Mouse (Mus musculus) neural tube, embryonic 11.5 days (tissue): ENCODE results near the gene Krt80. TPM values are rescaled to one million over a fixed set of nuclear protein-coding genes. Genes with fewer than 3 reads are reported as not detected.

Experiments
- ATAC-seq: fragments of 200-750 bp; cut with Nextera tagmentation; 2 replicates; pipeline ENCODE4 v1.8.0; 2017; ENCODE audit warnings: moderate number of reproducible peaks, mild to moderate bottlenecking, moderate TSS enrichment, moderate library complexity; ENCODE audit not compliant: insufficient read depth, low FRiP score, low TSS enrichment
- DNase-seq: peaks from one replicate; pipeline ENCODE4 v3.0.0-alpha.2; 2015; ENCODE audit warnings: low spot score
- H3K27ac ChIP-seq: fragments of 300-500 bp; sonication (generic); 2 replicates; pipeline ENCODE4 v1.5.1; 2014; ENCODE audit warnings: low read depth, mild to moderate bottlenecking, low read length
- H3K27me3 ChIP-seq: fragments of 300-500 bp; sonication (generic); 2 replicates; pipeline ENCODE4 v1.6.1; 2014; ENCODE audit warnings: mild to moderate bottlenecking, low read length, mixed read lengths; ENCODE audit not compliant: control insufficient read depth, insufficient read depth
- H3K36me3 ChIP-seq: fragments of 300-500 bp; sonication (generic); 2 replicates; pipeline ENCODE4 v1.6.1; 2014; ENCODE audit warnings: mild to moderate bottlenecking, low read length, moderate library complexity, mixed read lengths; ENCODE audit not compliant: control insufficient read depth, insufficient read depth
- H3K4me1 ChIP-seq: fragments of 300-500 bp; sonication (generic); 2 replicates; pipeline ENCODE4 v1.6.1; 2014; ENCODE audit warnings: low read length, mixed read lengths; ENCODE audit not compliant: control insufficient read depth, insufficient read depth
- H3K4me2 ChIP-seq: fragments of 300-500 bp; sonication (generic); 2 replicates; pipeline ENCODE4 v1.6.1; 2014; ENCODE audit warnings: low read depth, mild to moderate bottlenecking, moderate library complexity
- H3K4me3 ChIP-seq: fragments of 300-500 bp; sonication (generic); 2 replicates; pipeline ENCODE4 v1.5.1; 2014; ENCODE audit warnings: low read depth, low read length
- H3K9ac ChIP-seq: fragments of 300-500 bp; sonication (generic); 2 replicates; pipeline ENCODE4 v1.6.1; 2014; ENCODE audit warnings: mild to moderate bottlenecking, low read length
- H3K9me3 ChIP-seq: fragments of 300-500 bp; sonication (generic); 2 replicates; pipeline ENCODE4 v1.6.1; 2016; ENCODE audit warnings: low read length; ENCODE audit not compliant: control insufficient read depth
- WGBS: fragments of 180-500 bp; shearing (Covaris S2); extraction: QIAGEN DNeasy Blood & Tissue Kit; methylation state at CpG from one replicate; pipeline ENCODE4 v1.1.7; 2014; 5-methylcytosine and 5-hydroxymethylcytosine counted together
- polyA plus RNA-seq: library from polyadenylated mRNA; unstranded; fragments of >200 nt; fragmentation: Nextera tagmentation; extraction: Ambion mirVana; gene quantifications from 2 replicates; pipeline ENCODE4 v1.2.1, GENCODE M21; 2014

The Krt80 gene
- polyA plus RNA-seq, 1 experiment from 2014 or later: not detected

GRCm38 (mm10) chr15:101382811-101383210 is 12.8 kb upstream of the Krt80 start:
- no peak for ATAC-seq
- WGBS: 87% methylated on average over 11 of the region's 11 CpGs

DNA sequence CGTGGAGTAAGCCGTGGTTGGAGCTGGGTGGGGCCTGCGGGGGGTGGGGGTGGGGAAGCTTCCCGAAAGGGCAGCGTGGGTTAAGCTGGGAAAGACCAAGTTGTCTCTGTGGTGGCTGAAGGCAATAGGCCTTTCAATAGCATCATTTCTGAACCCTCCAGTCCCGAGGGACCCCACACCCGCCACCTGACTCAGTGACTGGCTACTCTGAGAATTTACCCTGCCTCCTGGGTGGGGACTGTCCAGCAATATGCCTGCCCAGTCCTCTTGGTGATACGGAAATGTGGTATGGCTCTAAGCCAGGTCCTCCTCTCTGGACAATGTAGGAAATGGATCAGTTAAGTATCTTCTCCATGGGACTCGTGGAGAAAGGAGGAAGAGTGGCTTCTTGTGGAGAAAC is 11.8 kb upstream of the Krt80 start:
- ATAC-seq: no peak
- H3K4me3 ChIP-seq: no peak overlapping the region
- WGBS: 73% methylated on average over 9 of the region's 9 CpGs

More at GRCm38 (mm10) chr15:101382811-101383210, 12.8 kb upstream of the Krt80 start:
- Histone ChIP-seq H3K9me3 (no peaks in the 10 kb centered on the region), H3K4me3 (no peak overlapping the region), H3K27me3 (no peaks in the 10 kb centered on the region), H3K36me3 (no peaks in the 10 kb centered on the region), H3K9ac (no peak overlapping the region), H3K4me2 (no peak overlapping the region), H3K27ac (no peak overlapping the region), H3K4me1 (no peaks in the 10 kb centered on the region)
- DNase-seq: no peak

DNA sequence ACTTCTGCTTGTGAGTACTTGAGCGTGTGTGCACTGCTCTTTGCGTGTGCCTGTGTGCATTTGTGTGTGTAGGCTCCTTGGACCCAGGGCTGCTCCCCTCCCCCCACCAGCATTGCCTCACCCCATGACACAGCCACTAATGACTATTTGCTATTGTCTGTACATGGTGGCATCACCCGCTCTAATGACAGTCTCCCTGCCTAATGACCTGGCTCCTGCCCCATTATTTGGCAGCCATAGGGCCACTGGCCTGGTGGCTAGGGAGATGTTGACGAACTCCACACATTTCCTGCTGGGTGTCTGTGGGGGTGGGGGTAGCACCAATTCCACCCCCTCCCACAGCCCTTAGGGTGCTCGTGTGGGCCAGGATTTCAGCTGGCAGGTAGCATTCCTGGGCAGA is 8.7 kb upstream of the Krt80 start:
- Histone ChIP-seq H3K4me3 (no peak overlapping the region), H3K36me3 (no peaks in the 10 kb centered on the region), H3K27ac (no peak overlapping the region), H3K9me3 (no peaks in the 10 kb centered on the region), H3K4me1 (no peaks in the 10 kb centered on the region), H3K4me2 (no peak overlapping the region), H3K9ac (no peak overlapping the region), H3K27me3 (no peaks in the 10 kb centered on the region)
- ATAC-seq (no peak), DNase-seq (no peak)
- WGBS: 62% methylated on average over 5 of the region's 5 CpGs

More for the DNA sequence above, 11.8 kb upstream of the Krt80 start:
- Histone ChIP-seq H3K27ac (no peak overlapping the region), H3K9me3 (no peaks in the 10 kb centered on the region), H3K4me1 (no peaks in the 10 kb centered on the region), H3K9ac (no peak overlapping the region), H3K27me3 (no peaks in the 10 kb centered on the region), H3K36me3 (no peaks in the 10 kb centered on the region), H3K4me2 (no peak overlapping the region)
- DNase-seq: no peak

GRCm38 (mm10) chr15:101376776-101377061 is 6.8 kb upstream of the Krt80 start:
- no peak overlapping the region for H3K27ac ChIP-seq
- no peak for DNase-seq
- H3K9ac ChIP-seq: no peak overlapping the region
- no peak overlapping the region for H3K4me3 ChIP-seq
- no peaks in the 10 kb centered on the region for H3K27me3 ChIP-seq
- ATAC-seq: no peak
- H3K4me1 ChIP-seq: no peaks in the 10 kb centered on the region
- WGBS: 84% methylated on average over 5 of the region's 5 CpGs
- H3K4me2 ChIP-seq: no peak overlapping the region
- H3K9me3 ChIP-seq: no peaks in the 10 kb centered on the region
- H3K36me3 ChIP-seq: no peaks in the 10 kb centered on the region

- Histone ChIP-seq H3K4me2 (no peak overlapping the region), H3K9ac (no peak overlapping the region), H3K4me1 (no peaks in the 10 kb centered on the region), H3K27ac (no peak overlapping the region), H3K9me3 (no peaks in the 10 kb centered on the region), H3K27me3 (no peaks in the 10 kb centered on the region), H3K4me3 (no peak overlapping the region), H3K36me3 (no peaks in the 10 kb centered on the region)
- ATAC-seq: no peak
- WGBS: 79% methylated on average over 6 of the region's 6 CpGs
- no peak for DNase-seq
These were observed 6.2 kb upstream of the Krt80 start for GRCm38 (mm10) chr15:101375956-101376775.

DNA sequence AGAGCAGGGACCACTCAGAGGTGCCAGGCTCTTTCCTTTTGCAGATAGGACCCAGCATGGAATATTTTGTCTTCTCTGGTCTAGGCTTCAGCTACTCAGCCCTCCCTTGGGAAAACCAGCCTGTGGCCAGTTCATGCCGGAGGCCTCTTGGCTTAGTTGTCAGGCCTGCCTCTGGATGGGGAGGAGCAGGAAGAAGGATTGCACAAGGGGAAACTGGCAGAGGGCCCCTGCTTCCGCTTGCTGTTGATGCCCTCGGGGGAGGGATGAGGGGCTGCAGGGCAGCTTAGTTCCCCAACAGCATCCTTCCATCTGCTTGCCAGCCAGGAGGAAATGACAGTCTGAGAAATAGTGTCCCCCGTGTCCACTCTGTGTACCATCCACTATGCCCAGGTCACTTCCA is 4.9 kb upstream of the Krt80 start:
- Histone ChIP-seq H3K36me3 (no peaks in the 10 kb centered on the region), H3K9me3 (no peaks in the 10 kb centered on the region), H3K4me1 (no peaks in the 10 kb centered on the region), H3K27ac (no peak overlapping the region), H3K9ac (no peak overlapping the region), H3K27me3 (no peaks in the 10 kb centered on the region), H3K4me2 (no peak overlapping the region), H3K4me3 (no peak overlapping the region)
- ATAC-seq: no peak
- 58% methylated on average over 4 of the region's 4 CpGs for WGBS
- DNase-seq: no peak

- Histone ChIP-seq H3K4me3 (no peak overlapping the region), H3K9me3 (no peaks in the 10 kb centered on the region), H3K4me1 (no peaks in the 10 kb centered on the region), H3K36me3 (no peaks in the 10 kb centered on the region), H3K4me2 (no peak overlapping the region), H3K9ac (no peak overlapping the region), H3K27me3 (no peaks in the 10 kb centered on the region), H3K27ac (no peak overlapping the region)
- WGBS: 91% methylated on average over 16 of the region's 16 CpGs
- ATAC-seq (no peak), DNase-seq (no peak)
These were observed 3.4 kb upstream of the Krt80 start for GRCm38 (mm10) chr15:101373286-101373898.

DNA sequence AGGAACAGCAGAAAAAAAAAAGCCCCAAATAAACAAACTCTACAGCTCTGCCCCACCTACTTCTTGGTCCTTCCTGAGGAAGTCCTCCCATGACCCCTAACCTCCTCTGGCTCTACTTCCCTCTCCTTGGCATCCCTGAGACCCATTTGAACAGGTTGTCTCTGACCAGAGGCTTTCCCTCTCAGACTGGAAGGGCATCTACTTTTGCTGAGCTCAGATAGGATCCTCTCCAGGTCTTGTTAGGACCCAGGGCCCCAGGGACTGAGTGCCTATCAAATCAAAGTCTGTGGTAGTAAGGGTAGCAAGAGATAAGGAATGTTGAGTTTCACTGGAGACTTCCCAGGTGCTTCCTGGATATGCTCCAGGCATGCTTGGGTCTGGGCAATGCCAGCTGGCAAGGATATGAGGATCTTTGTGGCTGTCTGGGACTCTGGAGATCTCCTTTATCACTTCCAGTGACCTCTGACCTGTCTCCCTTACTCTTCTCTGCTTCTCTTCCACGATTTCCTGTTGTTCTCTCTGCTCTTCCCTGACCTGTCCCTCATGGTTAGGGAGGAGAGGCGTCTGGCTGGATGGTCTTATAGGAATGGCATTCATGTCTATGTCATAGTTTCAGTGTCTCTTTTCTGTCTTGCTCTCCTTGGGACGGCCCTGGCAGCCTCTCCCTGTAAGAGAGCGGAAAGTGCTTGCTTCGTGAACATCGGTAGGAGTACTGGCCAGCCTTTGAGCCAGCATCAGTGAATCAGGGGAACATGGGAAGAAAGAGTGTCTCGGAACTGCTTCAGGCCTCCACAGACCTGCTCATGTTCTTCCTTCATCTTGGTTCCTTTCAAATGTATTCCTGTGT is 2.4 kb upstream of the Krt80 start:
- no peak overlapping the region for H3K4me2 ChIP-seq
- no peak overlapping the region for H3K4me3 ChIP-seq
- no peak overlapping the region for H3K27ac ChIP-seq
- H3K9me3 ChIP-seq: no peaks in the 10 kb centered on the region
- DNase-seq (no peak), ATAC-seq (no peak)
- 74% methylated on average over 7 of the region's 7 CpGs for WGBS
- H3K36me3 ChIP-seq: no peaks in the 10 kb centered on the region
- no peaks in the 10 kb centered on the region for H3K27me3 ChIP-seq
- H3K9ac ChIP-seq: no peak overlapping the region
- no peaks in the 10 kb centered on the region for H3K4me1 ChIP-seq
